Mouse (Mus musculus): Measurements from ENCODE around the gene Tnip2.

DNA sequence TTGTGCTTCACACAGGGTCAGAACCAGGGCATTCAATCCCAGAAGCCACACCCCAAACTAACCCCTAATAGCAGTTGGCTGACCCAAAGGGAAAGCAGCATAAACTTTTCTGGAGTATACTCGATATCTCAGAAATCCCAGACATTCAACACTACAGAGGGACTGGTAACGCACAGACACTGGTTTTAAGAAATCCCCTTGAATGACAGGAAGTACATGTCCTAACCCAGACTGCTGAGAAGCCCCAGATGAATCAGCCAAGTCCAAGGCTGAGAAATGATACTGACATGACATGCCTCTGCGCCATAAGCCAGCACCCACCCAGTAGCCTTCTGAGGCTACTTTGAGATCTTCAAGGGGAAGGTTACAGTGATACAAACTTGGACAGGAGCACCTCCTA lies 12.2 kb downstream of the Tnip2 start:
- no peak for TF ChIP-seq TAL1 (IDR thresholded peaks at IDR 0.05; ENCODE audit: low read length)
- TF ChIP-seq GATA1 (IDR thresholded peaks at IDR 0.05; ENCODE audit: low read length): no peak
